ENCODE assay signal across 9 mouse cellular contexts in genomic region chr11:31771491-31772439, GRCm38 (mm10).
DNase-seq lines count a peak whose midpoint lies in the region; ATAC-seq lines count a peak whose summit lies in the region.
"Had no signal": no experiment of that assay in that cellular context is flagged by ENCODE, and none has a peak within 500 bp of the region (broad histone marks: within the 10 kb centered on the region; RNA-seq: fewer than 3 reads in every experiment).

No protein-coding gene starts in this region.

- ATAC-seq in heart, embryonic 11.5 days (replicated peaks; ENCODE audit: insufficient number of reproducible peaks, low FRiP score, low TSS enrichment): no peak
- ATAC-seq in cerebellum, adult (ENCODE audit: insufficient number of reproducible peaks, low FRiP score, low TSS enrichment): peak; percentile 83
- 0 out of 2 replicates have a peak, but pooled peaks have one; percentile 10 for ATAC-seq in forebrain, embryonic 13.5 days
- ATAC-seq in liver, embryonic 16.5 days (ENCODE audit: low read depth): no peak
- ATAC-seq in CD4-positive, CD25-positive, alpha-beta regulatory T cell, adult 4 months: no peak

- H3K4me3 ChIP-seq in heart, embryonic 11.5 days (ENCODE audit: low read depth, low read length): no peak overlapping the region
- H3K4me3 ChIP-seq in forebrain, embryonic 13.5 days: no peak overlapping the region
- no peak overlapping the region for H3K4me3 ChIP-seq in liver, embryonic 16.5 days (ENCODE audit: low read depth, low read length)

- no peak for DNase-seq in heart, adult 11 months
- no peak for DNase-seq in lung, adult 18-20 months
- DNase-seq in frontal cortex, postnatal 25 days (ENCODE audit: low spot score in 2 of 2): no peak

- H3K4me1 ChIP-seq in heart, embryonic 11.5 days (ENCODE audit: control insufficient read depth, insufficient read depth, low read length): peaks cover 14% of the 10 kb centered on the region
- peaks cover 29% of the 10 kb centered on the region for H3K4me1 ChIP-seq in forebrain, embryonic 13.5 days
- H3K4me1 ChIP-seq in liver, embryonic 16.5 days (ENCODE audit: control insufficient read depth, low read depth, low read length): peaks cover 35% of the 10 kb centered on the region

- WGBS in heart, embryonic 11.5 days (ENCODE audit: insufficient replicate concordance): 87% methylated on average over 6 of the region's 6 CpGs
- WGBS in forebrain, embryonic 13.5 days: 89% methylated on average over 6 of the region's 6 CpGs
- 84% methylated on average over 6 of the region's 6 CpGs for WGBS in liver, embryonic 16.5 days (ENCODE audit: insufficient replicate concordance)

- peak overlapping the region; percentile 35; the same call in 1 of the 2 replicates for H3K27ac ChIP-seq in heart, embryonic 11.5 days (ENCODE audit: low read depth, low read length)
- H3K27ac ChIP-seq in forebrain, embryonic 13.5 days: no peak overlapping the region
- peak overlapping the region; percentile 100 for H3K27ac ChIP-seq in liver, embryonic 16.5 days (ENCODE audit: low read length)

- no peaks in the 10 kb centered on the region; the same call in 1 of the 2 replicates for H3K9me3 ChIP-seq in heart, embryonic 11.5 days (replicated peaks; ENCODE audit: control insufficient read depth, low read length)
- H3K9me3 ChIP-seq in forebrain, embryonic 13.5 days (replicated peaks): no peaks in the 10 kb centered on the region
- H3K9me3 ChIP-seq in liver, embryonic 16.5 days (replicated peaks; ENCODE audit: control insufficient read depth, low read length): peaks cover 6% of the 10 kb centered on the region; the same call in 1 of the 2 replicates

- no peak overlapping the region; the same call in 1 of the 2 replicates for H3K9ac ChIP-seq in heart, embryonic 11.5 days (ENCODE audit: low read depth, low read length)
- no peak overlapping the region for H3K9ac ChIP-seq in forebrain, embryonic 13.5 days
- H3K9ac ChIP-seq in liver, embryonic 16.5 days (ENCODE audit: low read depth, low read length): peak overlapping the region; percentile 75

- no peaks in the 10 kb centered on the region for H3K36me3 ChIP-seq in heart, embryonic 11.5 days (ENCODE audit: control insufficient read depth, insufficient read depth, low read length)
- no peaks in the 10 kb centered on the region for H3K36me3 ChIP-seq in forebrain, embryonic 13.5 days (ENCODE audit: poor library complexity, severe bottlenecking)
- H3K36me3 ChIP-seq in liver, embryonic 16.5 days (ENCODE audit: control insufficient read depth, insufficient read depth): no peaks in the 10 kb centered on the region

- no peaks in the 10 kb centered on the region for H3K27me3 ChIP-seq in heart, embryonic 11.5 days (ENCODE audit: control insufficient read depth, insufficient read depth, low read length)
- no peaks in the 10 kb centered on the region for H3K27me3 ChIP-seq in forebrain, embryonic 13.5 days
- no peaks in the 10 kb centered on the region for H3K27me3 ChIP-seq in liver, embryonic 16.5 days (ENCODE audit: control insufficient read depth, insufficient read depth, low read depth, low read length)
- H3K27me3 ChIP-seq: CH12.LX had no signal

- no peak overlapping the region for H3K4me2 ChIP-seq in heart, embryonic 11.5 days
- no peak overlapping the region for H3K4me2 ChIP-seq in forebrain, embryonic 13.5 days
- no peak overlapping the region for H3K4me2 ChIP-seq in liver, embryonic 16.5 days (ENCODE audit: low read depth, low read length)

Comparison
In these comparisons a context has a peak if more than half of its experiments do, and no peak if none do; other contexts are left out.
1. ATAC-seq: peak in cerebellum, adult (single experiment) and forebrain, embryonic 13.5 days (single experiment); none in heart, embryonic 11.5 days (single experiment), liver, embryonic 16.5 days (single experiment) and CD4-positive, CD25-positive, alpha-beta regulatory T cell, adult 4 months (single experiment).